Mouse (Mus musculus) ES-Bruce4 (cell line): ENCODE results near the gene Ifitm2.

Experiments
- CTCF ChIP-seq: IDR thresholded peaks from one replicate; pipeline ENCODE4 v1.8.1; 2011; ENCODE audit warnings: low read depth, low read length
- EP300 ChIP-seq: IDR thresholded peaks from 2 replicates; pipeline ENCODE4 v1.6.1; 2011; ENCODE audit warnings: low read depth, low read length; ENCODE audit not compliant: insufficient read depth
- POLR2A ChIP-seq: IDR thresholded peaks from one replicate; pipeline ENCODE4 v1.8.1; 2011; ENCODE audit warnings: low read length; ENCODE audit not compliant: insufficient read depth

DNA sequence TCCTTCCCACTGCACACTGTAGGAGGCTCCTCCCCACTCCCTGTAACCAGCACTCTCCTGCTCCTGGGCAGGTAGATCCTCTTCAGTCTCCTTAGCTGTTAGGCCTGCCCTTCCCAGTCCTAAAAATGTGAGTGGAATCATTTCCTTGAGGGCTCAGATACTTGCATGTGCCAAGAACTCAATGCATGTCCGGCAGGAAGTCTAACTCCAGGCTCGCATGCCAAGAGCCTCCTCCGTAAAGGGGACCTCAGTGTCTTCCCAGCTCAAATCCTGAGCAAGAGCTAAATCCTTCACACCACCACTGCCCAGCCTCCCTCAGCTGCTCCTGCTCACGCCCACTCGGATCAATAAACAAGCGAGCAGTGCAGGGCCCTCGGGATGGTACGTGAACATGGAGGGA, 4.7 kb downstream of the Ifitm2 start:
- TF ChIP-seq CTCF (no peak), POLR2A (no peak), EP300 (no peak)
